Mouse (Mus musculus) MEL (cell line): ENCODE measurements at regions not wholly inside any gene's neighbourhood (a gene's known extent, or its start where the extent isn't known, plus 50 kb on each side); places are given as distances from the start of the nearest gene placed in this dataset.

Experiments used
- DNase-seq: peaks from one replicate; pipeline ENCODE4 v3.0.0; 2011; ENCODE audit warnings: low read depth, low spot score
- H3K27ac ChIP-seq: 2 replicates; pipeline ENCODE4 v1.5.1; 2012; ENCODE audit warnings: low read depth, mild to moderate bottlenecking, control low read depth, low read length, moderate library complexity; ENCODE audit not compliant: control insufficient read depth
- H3K27me3 ChIP-seq, 2 experiments: fragments of 150-350 bp in 1 of 2; sonication (generic) in 1 of 2; 2 replicates each; pipeline ENCODE4 v1.6.1; 2012; ENCODE audit warnings: low read length in 2 of 2, mild to moderate bottlenecking in 2 of 2, improper control_type of control experiment in 1 of 2, moderate library complexity in 1 of 2; ENCODE audit not compliant: insufficient read depth in 2 of 2, control insufficient read depth in 1 of 2
- H3K36me3 ChIP-seq, 2 experiments: 2 replicates each; pipeline ENCODE4 v1.6.1; 2012 to 2014; ENCODE audit warnings: low read length in 2 of 2, improper control_type of control experiment in 1 of 2, inconsistent platforms in 1 of 2, mild to moderate bottlenecking in 1 of 2; ENCODE audit not compliant: insufficient read depth in 2 of 2, control insufficient read depth in 1 of 2
- H3K4me1 ChIP-seq, 2 experiments: fragments of 150-350 bp in 1 of 2; sonication (generic) in 1 of 2; 2 replicates each; pipeline ENCODE4 v1.6.1; 2012; ENCODE audit warnings: low read length in 2 of 2, improper control_type of control experiment in 1 of 2, mild to moderate bottlenecking in 1 of 2; ENCODE audit not compliant: insufficient read depth in 2 of 2, control insufficient read depth in 1 of 2
- H3K4me3 ChIP-seq, 2 experiments: fragments of 150-350 bp in 1 of 2; sonication (generic) in 1 of 2; 2 replicates each; pipeline ENCODE4 v1.5.1; 2012; ENCODE audit warnings: low read depth in 2 of 2, low read length in 2 of 2, mild to moderate bottlenecking in 2 of 2, moderate library complexity in 2 of 2, control low read depth in 1 of 2, improper control_type of control experiment in 1 of 2; ENCODE audit not compliant: control insufficient read depth in 1 of 2, insufficient read depth in 1 of 2
- H3K79me2 ChIP-seq: 2 replicates; pipeline ENCODE4 v1.6.1; 2012; ENCODE audit warnings: mild to moderate bottlenecking, low read length, moderate library complexity; ENCODE audit not compliant: control insufficient read depth, poor library complexity, insufficient read depth
- H3K9ac ChIP-seq: 2 replicates; pipeline ENCODE4 v1.6.1; 2012; ENCODE audit warnings: low read depth, mild to moderate bottlenecking, control low read depth, low read length, moderate library complexity; ENCODE audit not compliant: control insufficient read depth, poor library complexity, severe bottlenecking
- H3K9me3 ChIP-seq: fragments of 150-350 bp; sonication (generic); replicated peaks from 2 replicates; pipeline ENCODE4 v1.6.1; 2012; ENCODE audit warnings: mild to moderate bottlenecking, low read length, improper control_type of control experiment, moderate library complexity; ENCODE audit not compliant: insufficient read depth
- CHD1 ChIP-seq: IDR thresholded peaks from 2 replicates; pipeline ENCODE4 v1.6.1; 2012; ENCODE audit warnings: low read depth, mild to moderate bottlenecking, inconsistent platforms, low read length, improper control_type of control experiment
- CHD2 ChIP-seq: IDR thresholded peaks from 2 replicates; pipeline ENCODE4 v1.6.1; 2011; ENCODE audit warnings: low read length, improper control_type of control experiment
- E2F4 ChIP-seq: IDR thresholded peaks from 2 replicates; pipeline ENCODE4 v1.6.1; 2011; ENCODE audit warnings: low read depth, low read length, improper control_type of control experiment, borderline replicate concordance
- ELF1 ChIP-seq: IDR thresholded peaks from 2 replicates; pipeline ENCODE4 v1.6.1; 2014; ENCODE audit warnings: low read depth, mild to moderate bottlenecking, inconsistent platforms, low read length, improper control_type of control experiment, moderate library complexity
- GABPA ChIP-seq: IDR thresholded peaks from 2 replicates; pipeline ENCODE4 v1.6.1; 2012; ENCODE audit warnings: low read depth, mild to moderate bottlenecking, inconsistent platforms, low read length, improper control_type of control experiment, moderate library complexity
- HCFC1 ChIP-seq: IDR thresholded peaks from 2 replicates; pipeline ENCODE4 v1.6.1; 2012; ENCODE audit warnings: low read depth, mild to moderate bottlenecking, inconsistent platforms, low read length, improper control_type of control experiment, moderate library complexity
- JUND ChIP-seq: IDR thresholded peaks from 2 replicates; pipeline ENCODE4 v1.6.1; 2011; ENCODE audit warnings: low read depth, mild to moderate bottlenecking, improper control_type of control experiment, low read length
- MAFK ChIP-seq: IDR thresholded peaks from 2 replicates; pipeline ENCODE4 v1.6.1; 2011; ENCODE audit warnings: low read depth, mild to moderate bottlenecking, low read length, improper control_type of control experiment, borderline replicate concordance
- MXI1 ChIP-seq: IDR thresholded peaks from 2 replicates; pipeline ENCODE4 v1.6.1; 2011; ENCODE audit warnings: mild to moderate bottlenecking, low read depth, low read length, improper control_type of control experiment
- MYB ChIP-seq: IDR thresholded peaks from 2 replicates; pipeline ENCODE4 v1.6.1; 2011; ENCODE audit warnings: mild to moderate bottlenecking, low read depth, low read length, improper control_type of control experiment
- MYC ChIP-seq: IDR thresholded peaks from 2 replicates; pipeline ENCODE4 v1.6.1; 2011; ENCODE audit warnings: low read depth, mild to moderate bottlenecking, low read length, improper control_type of control experiment, moderate library complexity
- NELFE ChIP-seq: IDR thresholded peaks from 2 replicates; pipeline ENCODE4 v1.6.1; 2011; ENCODE audit warnings: low read depth, low read length, improper control_type of control experiment
- POLR2A ChIP-seq, 2 experiments: IDR thresholded peaks; 2 replicates each; pipeline ENCODE4 v1.6.1; 2011 to 2012; ENCODE audit warnings: low read length in 2 of 2, mild to moderate bottlenecking in 2 of 2, control low read depth in 1 of 2, improper control_type of control experiment in 1 of 2, low read depth in 1 of 2, moderate library complexity in 1 of 2; ENCODE audit not compliant: control insufficient read depth in 1 of 2, insufficient read depth in 1 of 2, poor library complexity in 1 of 2
- POLR2AphosphoS2 ChIP-seq: IDR thresholded peaks from 2 replicates; pipeline ENCODE4 v1.6.1; 2011; ENCODE audit warnings: low read length, improper control_type of control experiment
- POLR2AphosphoS5 ChIP-seq: IDR thresholded peaks from 2 replicates; pipeline ENCODE4 v1.6.1; 2012; ENCODE audit warnings: low read depth, borderline replicate concordance, mild to moderate bottlenecking, inconsistent platforms, low read length, moderate library complexity, mixed read lengths
- RAD21 ChIP-seq: IDR thresholded peaks from 2 replicates; pipeline ENCODE4 v1.6.1; 2011; ENCODE audit warnings: mild to moderate bottlenecking, low read depth, low read length, improper control_type of control experiment
- RCOR1 ChIP-seq: IDR thresholded peaks from 2 replicates; pipeline ENCODE4 v1.6.1; 2012; ENCODE audit warnings: low read depth, mild to moderate bottlenecking, inconsistent platforms, low read length, improper control_type of control experiment
- SIN3A ChIP-seq: IDR thresholded peaks from 2 replicates; pipeline ENCODE4 v1.6.1; 2012; ENCODE audit warnings: low read length, improper control_type of control experiment, inconsistent platforms
- ZMIZ1 ChIP-seq: IDR thresholded peaks from 2 replicates; pipeline ENCODE4 v1.6.1; 2012; ENCODE audit warnings: low read depth, mild to moderate bottlenecking, inconsistent platforms, low read length, improper control_type of control experiment, moderate library complexity

GRCm38 (mm10) chr6:127362966-127363752, 83.5 kb upstream of the Parp11 start:
- Histone ChIP-seq H3K27ac (no peak overlapping the region), H3K9ac (no peak overlapping the region), H3K27me3 (peaks cover 0 to 4% of the 10 kb centered on the region in 2 experiments; a peak in 2 of 4 replicates), H3K9me3 (no peaks in the 10 kb centered on the region), H3K4me1 (no peaks in the 10 kb centered on the region), H3K79me2 (no peaks in the 10 kb centered on the region), H3K36me3 (no peaks in the 10 kb centered on the region), H3K4me3 (no peak overlapping the region)
- TF ChIP-seq MAFK: no peak
- no peak for TF ChIP-seq GABPA
- no peak for TF ChIP-seq MYB
- no peak for TF ChIP-seq RCOR1
- TF ChIP-seq E2F4: no peak
- TF ChIP-seq ELF1: no peak
- TF ChIP-seq POLR2A (IDR thresholded peaks at IDR 0.05; ENCODE audit: control insufficient read depth in 1 of 2, insufficient read depth in 1 of 2, low read depth in 1 of 2, low read length in 2 of 2, poor library complexity in 1 of 2): no peak
- TF ChIP-seq ZMIZ1: no peak
- TF ChIP-seq CHD1: no peak
- no peak for TF ChIP-seq RAD21
- no peak for TF ChIP-seq JUND
- no peak for TF ChIP-seq HCFC1
- TF ChIP-seq MXI1: no peak
- TF ChIP-seq MYC: no peak
- no peak for DNase-seq

GRCm38 (mm10) chr6:127363871-127364590, 82.6 kb upstream of the Parp11 start:
- peaks cover 0 to 4% of the 10 kb centered on the region in 2 experiments; a peak in 2 of 4 replicates for H3K27me3 ChIP-seq
- TF ChIP-seq ZMIZ1: no peak
- TF ChIP-seq MYB: no peak
- TF ChIP-seq POLR2AphosphoS2: no peak
- no peak for TF ChIP-seq POLR2AphosphoS5
- TF ChIP-seq CHD2: no peak
- TF ChIP-seq CHD1: no peak
- TF ChIP-seq SIN3A: no peak
- TF ChIP-seq NELFE: no peak
- no peaks in the 10 kb centered on the region for H3K9me3 ChIP-seq
- no peak overlapping the region for H3K4me3 ChIP-seq
- H3K27ac ChIP-seq: no peak overlapping the region
- no peak overlapping the region for H3K9ac ChIP-seq
- no peaks in the 10 kb centered on the region for H3K4me1 ChIP-seq
- H3K36me3 ChIP-seq: no peaks in the 10 kb centered on the region
- no peak for DNase-seq
- no peaks in the 10 kb centered on the region for H3K79me2 ChIP-seq
